Mouse (Mus musculus) layer of hippocampus, adult 11-12 months (tissue): ENCODE data around the gene Runx3.
"Not testable (repeated sequence)": the region's sequence is repeated elsewhere in the genome, so short reads cannot be mapped to it uniquely, and the experiment has no call there.

ENCODE experiments used
- DNase-seq: peaks from one replicate; pipeline ENCODE4 v3.0.0; 2022; ENCODE audit warnings: low spot score

Runx3 gene

DNA sequence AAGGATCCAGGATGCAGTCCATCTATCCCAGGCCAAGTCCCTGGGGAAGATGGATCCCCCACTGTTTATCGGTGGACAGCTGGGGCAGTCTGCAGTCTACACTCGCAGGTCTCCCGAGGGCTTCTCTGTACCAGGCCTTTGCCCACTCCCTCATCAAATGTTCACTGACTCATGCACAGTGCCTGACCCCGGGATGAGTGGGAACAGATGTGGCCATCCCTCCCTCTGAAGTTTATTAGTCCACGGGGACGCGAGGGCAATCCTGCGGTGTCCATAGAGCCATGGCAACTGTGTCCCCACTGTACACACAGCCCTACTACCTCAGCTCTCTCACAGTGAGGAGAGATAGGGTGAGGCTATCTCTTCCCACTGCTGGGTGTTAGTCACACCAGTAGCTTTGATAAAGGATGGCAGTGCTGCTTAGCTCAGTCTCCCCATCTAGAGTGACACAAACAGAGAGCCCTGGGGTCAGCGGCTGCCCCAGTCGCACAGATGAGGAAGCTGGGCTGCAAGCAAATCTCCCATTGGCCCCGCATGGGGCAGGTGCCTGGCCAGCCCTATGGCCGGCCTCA is 50.9 kb downstream of the Runx3 start:
- DNase-seq = no peak

DNA sequence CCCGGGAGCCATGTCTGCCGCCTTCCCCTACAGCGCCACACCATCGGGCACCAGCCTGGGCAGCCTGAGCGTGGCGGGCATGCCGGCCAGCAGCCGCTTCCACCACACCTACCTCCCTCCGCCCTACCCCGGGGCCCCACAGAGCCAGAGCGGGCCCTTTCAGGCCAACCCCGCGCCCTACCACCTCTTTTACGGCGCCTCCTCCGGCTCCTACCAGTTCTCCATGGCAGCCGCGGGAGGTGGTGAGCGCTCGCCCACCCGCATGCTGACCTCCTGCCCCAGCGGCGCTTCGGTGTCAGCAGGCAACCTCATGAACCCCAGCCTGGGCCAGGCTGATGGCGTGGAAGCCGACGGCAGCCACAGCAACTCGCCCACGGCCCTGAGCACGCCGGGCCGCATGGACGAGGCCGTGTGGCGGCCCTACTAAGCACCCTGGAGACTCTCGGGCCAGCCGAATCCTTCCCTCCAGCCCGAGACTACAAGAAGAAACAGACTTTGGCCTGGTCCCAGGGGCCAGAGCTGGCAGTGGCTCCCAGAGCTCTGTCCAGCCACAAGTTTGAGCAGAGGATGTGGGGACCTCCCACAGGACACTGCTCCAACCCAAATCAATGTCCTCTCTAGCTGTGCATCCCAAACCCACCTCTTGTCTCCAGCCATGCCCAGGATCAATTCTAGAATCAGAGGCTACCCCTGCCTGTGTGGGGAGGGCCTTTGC is 55.1 kb downstream of the Runx3 start:
- DNase-seq = no peak

DNA sequence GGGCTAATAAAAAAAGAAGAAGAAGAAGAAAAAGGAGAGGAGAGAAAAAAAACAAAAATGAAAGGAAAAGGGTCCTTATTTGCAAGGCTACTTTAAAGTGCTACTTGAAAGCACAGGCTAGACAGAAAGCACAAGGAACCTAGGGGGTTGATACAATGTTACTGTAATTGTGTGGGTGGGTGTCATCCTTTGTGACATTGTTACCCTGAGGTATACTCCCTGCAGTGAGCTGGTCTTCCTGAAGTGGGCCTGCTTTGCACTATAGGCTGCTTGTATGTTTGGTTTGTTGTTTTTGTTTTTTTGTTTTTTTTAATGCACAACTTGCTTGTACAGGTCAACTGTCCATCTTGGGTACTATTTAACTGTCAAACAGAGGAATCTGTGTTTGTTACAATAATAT is 57.1 kb downstream of the Runx3 start:
- DNase-seq = no peak

DNA sequence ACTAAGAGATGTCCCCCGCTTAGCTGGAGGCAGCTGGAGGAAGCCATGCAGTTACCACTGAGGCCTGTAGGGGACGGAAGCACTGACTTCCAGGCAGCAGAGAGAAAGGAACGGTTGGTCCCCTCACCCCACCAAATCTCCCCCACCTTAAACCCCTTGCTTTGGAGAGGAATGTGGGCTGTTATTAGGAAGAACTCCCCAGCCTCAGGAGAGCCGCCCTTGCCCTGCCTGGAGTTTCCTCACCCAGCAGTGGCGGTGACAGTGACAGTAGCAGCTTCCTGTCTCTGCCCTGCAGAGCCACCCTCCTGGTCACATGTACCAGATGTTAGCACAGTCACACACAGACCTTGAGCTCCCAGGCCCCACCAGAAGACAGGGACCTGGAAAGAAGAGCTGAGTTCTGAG is 58.6 kb downstream of the Runx3 start:
- DNase-seq = peak; percentile 19

DNA sequence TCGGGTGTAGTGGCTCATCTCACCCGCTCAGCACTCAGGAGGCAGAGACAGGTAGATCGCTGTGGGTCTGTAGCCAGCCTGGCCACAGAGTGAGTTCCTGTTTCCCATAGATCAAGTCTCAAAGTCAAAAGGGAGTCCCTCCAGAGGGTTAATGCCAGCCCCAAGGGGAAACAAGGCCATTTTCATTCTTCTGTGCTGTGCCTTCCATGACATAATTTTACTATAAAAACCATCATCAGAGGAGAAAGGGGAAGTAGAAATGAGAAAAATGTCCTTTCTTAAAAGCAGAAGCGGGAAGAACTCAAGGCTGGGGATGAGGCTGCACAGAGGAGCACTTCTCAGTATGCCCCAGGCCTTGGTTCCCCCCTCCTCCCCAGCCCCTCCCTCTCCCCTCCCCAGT is 61.4 kb downstream of the Runx3 start:
- no peak for DNase-seq

DNA sequence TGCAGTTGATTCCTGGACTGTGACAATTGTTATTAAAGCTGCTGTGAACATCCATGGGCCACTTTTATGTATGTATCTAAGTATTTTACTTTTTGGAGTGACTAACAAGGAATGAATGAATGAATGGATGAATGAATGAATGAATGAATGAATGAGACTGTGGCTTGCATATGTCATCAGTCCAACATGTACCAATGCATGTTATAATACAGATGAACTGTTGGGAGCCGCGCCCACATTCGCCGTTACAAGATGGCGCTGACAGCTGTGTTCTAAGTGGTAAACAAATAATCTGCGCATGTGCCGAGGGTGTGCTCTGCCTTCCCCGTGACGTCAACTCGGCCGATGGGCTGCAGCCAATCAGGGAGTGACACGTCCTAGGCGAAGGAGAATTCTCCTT is 63.8 kb downstream of the Runx3 start:
- not testable (repeated sequence) for DNase-seq

DNA sequence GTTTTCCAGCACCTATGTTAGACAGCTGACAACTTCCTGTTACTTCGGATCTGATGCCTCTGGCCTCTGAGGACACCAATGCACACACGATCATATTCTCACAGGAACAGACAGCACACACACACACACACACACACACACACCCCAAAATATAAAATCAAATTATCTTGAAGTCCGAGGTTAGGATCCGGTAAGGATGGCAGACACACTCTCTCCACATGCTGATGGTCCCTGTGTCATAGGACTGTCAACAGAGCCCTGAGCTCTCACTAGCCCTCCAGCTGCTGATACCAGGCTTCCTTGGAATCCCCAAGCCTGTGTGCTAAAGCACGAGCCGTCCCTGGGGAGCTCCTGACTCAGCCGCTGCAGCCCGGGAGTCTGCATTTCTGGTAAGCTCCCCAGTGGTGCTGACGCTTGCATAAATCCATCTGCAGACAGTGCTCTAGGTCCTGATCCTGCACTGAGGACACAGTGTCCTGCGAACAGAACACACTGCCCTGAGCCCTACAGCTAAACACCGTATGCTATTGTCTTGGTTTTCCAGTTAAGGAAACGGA is 69.1 kb downstream of the Runx3 start:
- no peak for DNase-seq

DNA sequence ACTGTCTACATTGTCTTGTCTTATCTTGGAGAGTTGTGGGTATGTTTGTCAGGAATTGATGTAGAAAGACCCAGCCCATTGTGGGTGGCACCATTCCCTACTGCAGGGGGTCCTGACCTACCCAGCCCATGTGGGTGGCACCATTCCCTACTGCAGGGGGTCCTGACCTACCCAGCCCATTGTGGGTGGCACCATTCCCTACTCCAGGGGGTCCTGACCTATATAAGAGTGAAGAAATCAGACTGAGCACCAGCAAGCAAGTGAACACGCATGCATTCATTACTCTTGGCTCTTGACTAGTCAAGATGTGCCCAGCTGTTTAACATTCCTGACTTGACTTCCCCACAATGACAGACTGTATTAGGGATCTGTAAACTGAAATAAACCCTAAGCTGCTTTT is 69.9 kb downstream of the Runx3 start:
- no peak for DNase-seq

DNA sequence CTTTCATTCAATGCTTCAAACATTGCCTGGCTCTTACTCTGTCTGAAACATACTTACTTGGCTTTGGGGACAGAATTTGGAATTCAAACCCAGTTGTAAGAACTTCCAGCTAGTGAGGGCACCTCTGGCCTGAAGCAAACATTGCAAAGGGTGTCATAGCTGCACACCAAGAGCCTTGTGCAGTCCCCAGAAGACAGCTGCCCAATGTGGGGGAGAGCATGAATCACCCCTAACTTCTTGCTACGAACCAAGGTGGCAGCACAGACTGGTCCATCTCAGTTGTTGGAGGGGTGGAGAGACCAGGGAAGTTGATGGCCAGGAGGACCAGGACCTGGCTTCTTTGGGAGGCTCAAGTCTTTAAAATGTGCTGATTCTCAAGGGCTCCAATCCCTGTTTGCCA is 70.7 kb downstream of the Runx3 start:
- no peak for DNase-seq

DNA sequence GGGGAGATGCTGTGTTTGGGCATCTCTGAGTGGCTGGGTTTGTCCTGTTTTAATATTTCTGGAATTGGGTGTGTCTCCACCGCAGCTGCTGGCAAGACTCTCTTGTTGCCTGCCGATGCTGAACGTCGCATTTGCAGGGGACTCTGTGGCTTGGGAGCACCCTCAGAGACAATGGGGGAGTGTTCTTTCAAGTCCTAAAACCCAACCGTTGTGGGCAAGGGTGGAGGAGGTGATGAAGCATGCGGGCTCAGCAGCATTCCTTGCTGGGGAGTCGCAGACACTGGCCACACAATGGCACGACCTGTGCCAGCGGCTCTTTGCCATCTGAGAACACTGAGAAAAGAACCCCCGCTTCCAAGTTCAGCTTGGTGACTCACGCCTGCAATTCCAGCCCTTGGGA is 71.2 kb downstream of the Runx3 start:
- no peak for DNase-seq

DNA sequence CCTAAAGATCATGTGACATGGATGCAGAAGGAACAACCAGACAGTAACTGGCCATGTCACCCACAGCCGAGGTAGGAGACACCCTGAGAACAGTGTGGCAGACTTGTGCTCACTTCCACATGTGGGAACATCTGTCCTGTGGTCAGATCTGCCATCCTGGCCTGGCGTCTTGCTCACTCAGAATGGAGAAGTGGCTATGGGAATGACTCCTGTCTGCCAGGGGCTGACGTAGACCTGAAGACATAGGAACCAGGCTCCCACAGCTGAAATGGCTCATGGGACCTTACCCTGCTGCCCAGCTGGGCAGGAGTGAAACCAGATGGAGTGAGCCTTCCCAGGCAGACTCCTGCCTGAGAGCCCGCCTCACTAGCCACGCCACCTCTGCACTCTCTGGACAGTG is 72.4 kb downstream of the Runx3 start:
- DNase-seq = no peak

DNA sequence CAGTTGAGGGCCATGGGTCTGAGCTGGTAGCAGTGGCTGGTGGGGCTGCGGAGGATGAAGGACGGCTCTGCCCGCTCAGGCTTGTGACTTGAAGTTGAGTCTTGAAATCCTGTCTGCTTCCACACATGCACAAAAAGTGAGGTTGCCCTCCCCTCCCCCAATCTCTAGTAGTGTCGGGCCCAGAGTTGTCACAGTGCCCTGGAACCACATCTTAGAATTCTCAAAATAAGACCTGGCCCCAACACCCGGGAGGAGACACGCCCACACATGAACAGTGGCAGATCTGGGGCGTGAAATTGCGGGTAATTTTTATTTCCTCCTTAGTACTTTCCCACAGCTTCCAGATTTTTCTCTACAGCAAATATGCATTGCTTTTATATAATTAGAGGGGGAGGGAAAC is 77.4 kb downstream of the Runx3 start:
- no peak for DNase-seq

DNA sequence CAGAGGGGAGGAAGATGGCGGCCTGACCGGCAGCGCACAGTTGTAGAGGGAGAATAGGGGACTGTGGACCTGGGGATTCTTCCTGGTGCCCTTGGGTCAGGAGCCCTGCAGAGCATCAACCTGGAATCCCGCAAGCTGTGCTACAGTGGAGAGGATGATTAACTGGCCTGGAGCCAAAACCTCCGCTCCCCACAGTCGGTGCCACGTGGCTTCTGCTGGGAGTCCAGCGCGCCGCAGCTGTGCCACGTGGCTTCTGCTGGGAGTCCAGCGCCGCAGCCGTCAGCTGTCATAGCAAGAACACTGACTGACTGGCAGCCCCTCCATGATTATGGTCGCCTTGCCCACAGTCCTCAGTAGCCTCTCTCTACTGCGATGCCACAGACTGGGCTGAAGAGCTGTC is 81.3 kb downstream of the Runx3 start:
- DNase-seq = no peak

DNA sequence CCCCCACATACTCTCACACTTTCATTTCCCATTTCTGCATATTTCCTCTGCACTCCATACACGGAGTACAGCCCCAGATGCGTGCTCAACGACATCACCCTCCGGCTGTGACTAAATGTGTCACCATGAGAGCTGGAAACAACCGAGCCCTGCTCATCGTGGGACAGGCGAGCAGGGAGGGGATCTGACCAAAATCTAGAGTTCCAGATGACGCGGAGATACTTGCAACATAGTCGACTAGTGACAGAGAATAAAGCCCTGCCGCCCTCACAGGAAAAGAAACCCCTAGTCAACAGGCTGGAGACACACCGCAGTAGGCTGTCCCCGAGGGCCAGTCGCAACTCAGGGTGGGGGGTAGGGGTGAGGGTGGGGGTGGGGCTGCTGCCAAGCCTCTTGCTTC is 82.8 kb downstream of the Runx3 start:
- DNase-seq = no peak

DNA sequence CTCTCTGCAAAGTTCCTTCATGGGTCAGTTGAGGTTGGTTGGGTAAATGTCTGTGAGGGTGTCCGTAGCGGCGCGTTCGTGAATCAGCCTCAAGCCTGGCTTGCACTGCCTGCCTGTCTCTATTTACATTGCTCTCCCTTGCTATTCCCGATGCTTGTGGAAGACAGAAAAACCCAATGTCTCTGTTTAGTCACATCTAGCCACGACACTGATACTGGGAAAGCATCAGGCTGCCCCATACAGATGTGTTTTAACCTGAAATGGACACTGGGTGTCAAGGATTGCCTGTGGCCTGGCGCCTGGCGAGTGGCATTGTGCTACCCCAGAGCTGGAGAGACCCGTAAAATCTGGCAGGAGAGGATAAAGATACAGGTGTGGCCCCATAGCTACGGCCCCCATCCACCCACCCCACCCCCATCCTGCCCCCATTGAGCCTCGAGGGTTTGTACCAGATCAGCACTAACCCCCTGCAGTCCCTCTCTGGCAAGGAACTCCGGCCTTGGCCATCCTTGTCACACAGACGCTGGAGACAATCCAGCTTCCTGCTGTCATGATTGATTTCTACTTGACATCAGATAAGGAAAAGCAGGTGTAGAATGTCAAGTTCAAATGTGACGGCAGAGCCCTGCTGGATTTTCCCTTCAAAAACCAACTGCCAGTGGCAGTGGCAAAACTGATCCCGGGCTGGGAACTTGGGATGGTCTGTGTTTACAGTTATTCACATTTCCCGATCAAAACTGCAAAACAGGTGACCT is 83.5 kb downstream of the Runx3 start:
- no peak for DNase-seq

DNA sequence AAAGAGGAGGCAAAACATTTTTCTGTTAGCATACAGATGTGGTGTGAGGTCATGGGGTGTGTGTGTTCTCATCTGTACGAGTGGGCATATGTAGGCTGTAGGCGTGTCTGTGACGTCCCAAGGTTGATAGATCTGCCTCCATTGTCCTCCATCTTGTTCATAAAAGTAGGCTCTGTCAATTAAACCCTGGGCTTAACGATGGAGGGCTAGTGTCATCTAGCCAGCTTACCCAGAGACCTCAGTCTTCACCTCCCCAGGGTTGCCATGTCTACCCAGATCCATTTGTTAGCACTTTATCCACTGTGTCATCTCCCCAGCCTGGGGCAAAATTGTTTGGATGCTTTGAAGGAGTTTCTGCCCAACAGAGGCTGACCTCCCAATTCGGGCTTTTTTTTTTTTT is 84.2 kb downstream of the Runx3 start:
- no peak for DNase-seq

DNA sequence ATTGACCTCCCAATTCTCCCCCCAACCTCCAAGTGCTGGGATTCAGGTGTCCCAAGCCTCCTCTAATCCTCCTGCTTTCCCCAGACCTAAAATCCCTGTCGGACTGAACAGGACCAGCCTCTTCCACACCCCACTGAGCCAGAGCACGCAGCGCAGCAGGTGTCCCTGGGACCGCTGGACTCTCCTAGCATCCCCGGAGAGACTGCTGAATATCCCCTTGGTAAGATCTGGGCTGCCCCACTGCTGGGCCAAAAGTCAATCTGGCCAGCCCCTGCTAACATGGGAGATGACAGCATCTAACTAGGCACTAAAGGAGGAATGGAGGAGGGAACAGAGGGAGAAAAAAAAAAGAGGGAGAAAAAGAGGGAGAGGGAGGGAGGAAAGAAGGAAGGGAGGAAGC is 84.8 kb downstream of the Runx3 start:
- DNase-seq = no peak

DNA sequence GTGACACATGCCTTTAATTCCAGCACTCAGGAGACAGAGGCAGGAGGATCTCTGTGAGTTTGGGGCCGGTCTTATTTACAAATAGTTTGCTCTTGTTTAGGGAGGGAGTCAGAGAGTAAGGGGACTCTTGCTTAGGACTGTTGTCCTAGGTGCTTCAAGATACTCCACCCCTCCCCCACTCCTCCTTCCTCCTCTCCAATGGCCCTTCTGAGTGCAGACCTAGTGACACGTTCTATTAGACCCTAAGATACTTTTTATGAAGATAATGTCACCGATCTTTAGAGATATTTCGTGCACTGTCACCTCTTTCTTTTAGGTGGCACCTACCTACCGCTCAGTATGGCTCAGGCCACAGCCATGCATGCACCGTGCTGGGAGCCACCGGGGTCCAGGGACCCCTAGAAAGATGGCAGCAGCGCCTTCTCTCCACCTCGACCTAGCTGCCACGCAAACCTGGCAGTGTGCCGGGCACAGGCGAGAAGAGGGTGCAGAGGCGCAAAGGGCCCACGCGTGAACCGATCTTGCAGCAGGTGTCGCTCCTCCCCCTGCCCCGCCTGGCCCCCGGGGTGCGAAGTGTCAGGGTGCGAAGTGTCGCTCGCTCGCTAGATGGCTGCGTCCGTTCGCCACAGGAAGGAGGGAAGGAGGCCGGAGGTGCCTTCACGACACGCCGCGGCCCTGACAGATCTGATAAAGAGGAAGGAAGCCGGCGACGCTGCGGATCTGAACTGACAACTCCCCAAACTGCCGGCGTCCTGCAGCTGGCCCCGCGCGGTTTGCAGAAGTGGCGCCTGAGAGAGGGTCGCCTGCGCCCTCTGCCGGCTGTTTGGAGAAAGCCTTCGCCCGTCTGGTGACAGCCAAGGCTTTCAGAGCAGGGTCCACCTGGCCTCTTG is 85.5 kb downstream of the Runx3 start:
- DNase-seq = peak; percentile 78

DNA sequence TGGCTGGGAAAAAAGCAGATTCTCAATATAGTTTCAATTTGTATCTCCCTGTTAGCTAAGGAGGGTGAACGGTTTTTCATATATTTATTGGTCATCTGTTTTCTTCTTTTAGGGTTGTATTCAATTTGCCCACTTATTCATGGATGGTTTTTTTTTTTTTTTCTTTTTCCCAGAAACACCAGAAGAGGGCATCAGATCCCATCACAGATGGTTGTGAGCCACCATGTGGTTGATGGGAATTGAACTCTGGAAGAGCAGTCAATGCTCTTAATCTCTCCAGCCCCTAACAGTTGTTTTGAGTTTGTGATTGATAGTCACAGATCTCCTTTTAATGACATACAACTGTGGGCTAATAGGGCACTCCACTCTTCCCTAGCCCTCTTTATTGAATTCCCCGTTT is 89.4 kb downstream of the Runx3 start:
- DNase-seq = no peak

DNA sequence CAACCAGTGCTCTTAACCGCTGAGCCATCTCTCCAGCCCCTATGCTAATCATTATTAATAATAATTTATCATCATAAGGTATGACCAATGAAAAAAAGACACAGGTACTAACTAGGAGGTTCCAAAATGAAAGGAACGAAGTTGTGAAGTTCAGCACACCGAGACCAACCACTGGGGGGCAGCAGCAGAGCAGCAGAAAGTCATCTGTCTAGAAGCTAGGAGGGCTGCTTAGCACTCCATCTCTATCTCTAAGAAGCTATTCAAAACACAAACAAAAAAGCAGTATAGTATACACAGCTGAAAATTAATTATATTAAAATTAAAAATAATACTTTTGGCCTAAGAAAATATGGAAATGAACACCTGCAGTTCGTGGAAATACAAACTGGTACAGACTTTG is 99.2 kb downstream of the Runx3 start:
- peak; percentile 83 for DNase-seq

DNA sequence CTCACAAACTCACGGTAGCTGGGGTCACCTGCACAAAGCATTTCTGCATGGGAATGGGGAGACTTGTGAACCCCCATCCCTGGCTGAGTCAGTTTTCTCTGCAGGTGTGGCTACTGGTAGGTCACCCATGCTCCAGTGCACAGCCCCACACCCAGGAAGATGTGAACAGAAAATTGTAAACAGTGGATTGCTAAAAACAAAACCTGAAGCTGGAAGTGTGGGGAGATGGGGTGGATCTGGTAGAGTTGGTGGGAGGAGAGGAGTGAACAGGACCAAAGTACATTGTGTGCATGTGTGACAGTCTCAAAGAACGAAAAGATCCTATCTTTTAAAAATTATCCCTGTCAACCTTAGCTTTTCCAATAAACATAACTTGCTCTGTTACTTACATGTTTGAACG is 100.2 kb downstream of the Runx3 start:
- no peak for DNase-seq
